Mouse (Mus musculus) spleen, adult 12 weeks (tissue): ENCODE measurements around the gene Gm7347.
"Not testable (repeated sequence)": the region's sequence is repeated elsewhere in the genome, so short reads cannot be mapped to it uniquely, and the experiment has no call there.

Experiments used
- DNase-seq: peaks from one replicate; pipeline ENCODE4 v3.0.0; 2022; ENCODE audit warnings: low spot score

Gm7347 gene

GRCm38 (mm10) chr5:26058481-26058880 is at the start of gene Gm7347:
TSS of gene Gm7347 (minus strand) at chr5:26058581.
- not testable (repeated sequence) for DNase-seq

DNA sequence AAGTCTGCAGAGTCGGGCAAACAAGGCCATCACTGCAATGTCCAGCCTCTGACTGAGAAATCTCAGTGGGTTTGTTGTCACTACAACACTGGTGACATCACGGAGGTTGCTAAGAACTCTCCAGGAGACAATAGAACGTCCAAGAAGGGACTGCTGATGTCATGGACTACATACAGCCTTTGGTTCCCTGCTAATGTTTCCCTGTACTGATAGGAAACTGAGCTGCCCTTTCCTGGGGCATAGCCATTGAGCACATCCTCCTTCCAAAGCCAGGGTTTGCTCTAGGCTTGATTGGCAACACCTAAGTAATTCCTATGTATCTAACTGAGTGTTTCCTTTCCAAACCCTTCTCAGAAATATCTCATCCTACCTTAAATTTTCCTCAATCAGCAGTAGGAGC is 46.9 kb upstream of the Gm7347 start, which contains the start of gene 5031410I06Rik:
5031410I06Rik (minus strand) TSS at position 101 of the 400 bp plus-strand sequence.
- DNase-seq, result not testable (repeated sequence)

GRCm38 (mm10) chr5:26089191-26089590 is 30.8 kb upstream of the Gm7347 start, which contains the start of gene Gm10471:
TSS of gene Gm10471 (minus strand) at chr5:26089291.
- not testable (repeated sequence) for DNase-seq

- DNase-seq, result not testable (repeated sequence)
Measured at GRCm38 (mm10) chr5:26079023-26079422, 20.6 kb upstream of the Gm7347 start.

- DNase-seq, result no peak
Measured at GRCm38 (mm10) chr5:26070716-26071115, 12.3 kb upstream of the Gm7347 start.

DNA sequence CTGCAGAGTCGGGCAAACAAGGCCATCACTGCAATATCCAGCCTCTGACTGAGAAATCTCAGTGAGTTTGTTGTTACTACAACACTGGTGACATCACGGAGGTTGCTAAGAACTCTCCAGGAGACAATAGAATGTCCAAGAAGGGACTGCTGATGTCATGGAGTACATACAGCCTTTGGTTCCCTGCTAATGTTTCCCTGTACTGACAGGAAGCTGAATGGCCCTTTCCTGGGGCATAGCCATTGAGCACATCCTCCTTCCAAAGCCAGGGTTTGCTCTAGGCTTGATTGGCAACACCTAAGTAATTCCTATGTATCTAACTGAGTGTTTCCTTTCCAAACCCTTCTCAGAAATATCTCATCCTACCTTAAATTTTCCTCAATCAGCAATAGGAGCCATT is 18.9 kb downstream of the Gm7347 start, which contains the start of gene Speer4a:
Speer4a (minus strand) TSS at position 101 of the 400 bp plus-strand sequence.
- DNase-seq, result not testable (repeated sequence)

DNA sequence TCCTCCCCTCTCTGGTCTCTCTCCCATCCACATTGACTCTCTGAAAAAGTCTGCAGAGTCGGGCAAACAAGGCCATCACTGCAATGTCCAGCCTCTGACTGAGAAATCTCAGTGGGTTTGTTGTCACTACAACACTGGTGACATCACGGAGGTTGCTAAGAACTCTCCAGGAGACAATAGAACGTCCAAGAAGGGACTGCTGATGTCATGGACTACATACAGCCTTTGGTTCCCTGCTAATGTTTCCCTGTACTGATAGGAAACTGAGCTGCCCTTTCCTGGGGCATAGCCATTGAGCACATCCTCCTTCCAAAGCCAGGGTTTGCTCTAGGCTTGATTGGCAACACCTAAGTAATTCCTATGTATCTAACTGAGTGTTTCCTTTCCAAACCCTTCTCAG is 35.6 kb downstream of the Gm7347 start, which contains the start of gene Gm5862:
Gm5862 (minus strand) TSS at position 101 of the 400 bp plus-strand sequence.
- DNase-seq, result not testable (repeated sequence)

GRCm38 (mm10) chr5:26007697-26008096 is 50.7 kb downstream of the Gm7347 start:
- not testable (repeated sequence) for DNase-seq

- DNase-seq, result not testable (repeated sequence)
Measured at GRCm38 (mm10) chr5:26006937-26007695, 51.3 kb downstream of the Gm7347 start.

DNA sequence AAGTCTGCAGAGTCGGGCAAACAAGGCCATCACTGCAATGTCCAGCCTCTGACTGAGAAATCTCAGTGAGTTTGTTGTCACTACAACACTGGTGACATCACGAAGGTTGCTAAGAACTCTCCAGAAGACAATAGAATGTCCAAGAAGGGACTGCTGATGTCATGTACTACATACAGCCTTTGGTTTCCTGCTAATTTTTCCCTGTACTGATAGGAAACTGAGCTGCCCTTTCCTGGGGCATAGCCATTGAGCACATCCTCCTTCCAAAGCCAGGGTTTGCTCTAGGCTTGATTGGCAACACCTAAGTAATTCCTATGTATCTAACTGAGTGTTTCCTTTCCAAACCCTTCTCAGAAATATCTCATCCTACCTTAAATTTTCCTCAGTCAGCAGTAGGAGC is 53.7 kb downstream of the Gm7347 start, which contains the start of gene Gm1979:
Gm1979 (minus strand) TSS at position 101 of the 400 bp plus-strand sequence.
- not testable (repeated sequence) for DNase-seq
